Mouse (Mus musculus) c-Kit-positive CD71-negative TER-119-negative erythroid progenitor cells, embryonic 14.5 days (primary cell): ENCODE measurements around the gene Mrpl54.
"Not testable (repeated sequence)": the region's sequence is repeated elsewhere in the genome, so short reads cannot be mapped to it uniquely, and the experiment has no call there.

Source experiments
- DNase-seq: peaks from one replicate; pipeline ENCODE4 v3.0.0-alpha.2; 2013; ENCODE audit warnings: low read depth

Mrpl54 gene

DNA sequence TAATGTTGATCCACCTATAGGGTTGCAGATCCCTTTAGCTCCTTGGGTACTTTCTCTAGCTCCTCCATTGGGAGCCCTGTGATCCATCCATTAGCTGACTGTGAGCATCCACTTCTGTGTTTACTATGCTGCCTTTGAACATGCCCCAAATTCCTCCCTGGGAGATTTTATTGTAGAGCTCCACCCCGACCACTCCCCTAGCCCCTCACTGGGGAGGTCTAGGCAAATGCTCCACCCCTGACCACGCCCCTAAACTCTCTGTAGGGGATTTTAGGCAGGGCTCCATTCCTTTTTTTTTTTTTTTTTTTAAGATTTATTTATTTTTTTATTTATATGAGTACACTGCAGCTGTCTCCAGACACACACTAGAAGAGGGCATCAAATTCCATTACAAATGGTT is 43.0 kb downstream of the Mrpl54 start:
- DNase-seq: not testable (repeated sequence)

DNA sequence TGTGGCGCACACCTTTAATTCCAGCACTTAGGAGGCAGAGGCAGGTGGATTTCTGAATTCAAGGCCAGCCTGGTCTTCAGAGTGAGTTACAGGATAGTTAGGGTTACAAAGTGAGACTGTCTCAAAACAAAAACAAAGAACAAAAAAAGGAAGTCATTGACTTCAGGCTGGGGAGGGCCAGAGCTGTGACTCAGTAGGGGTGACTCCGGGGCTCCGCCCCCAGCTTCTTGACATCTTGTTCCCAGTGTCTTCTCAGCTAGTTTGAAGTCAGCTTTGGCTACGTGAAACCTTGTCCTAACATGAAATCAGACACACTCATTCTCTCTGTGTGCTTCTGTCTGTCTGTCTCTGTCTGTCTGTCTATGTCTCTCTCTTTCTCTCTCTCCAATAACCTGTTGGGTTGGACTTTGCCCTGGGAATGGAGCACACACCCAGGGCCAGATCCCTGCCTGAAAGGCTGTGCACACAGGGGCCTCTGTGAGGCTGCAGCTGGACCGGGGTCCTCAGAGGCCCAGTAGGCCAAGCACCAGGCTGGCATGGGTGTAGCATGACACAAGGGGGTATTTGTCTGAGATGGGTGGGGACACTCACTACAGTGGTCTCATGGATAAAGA is 45.2 kb downstream of the Mrpl54 start:
- DNase-seq: peak; percentile 51

DNA sequence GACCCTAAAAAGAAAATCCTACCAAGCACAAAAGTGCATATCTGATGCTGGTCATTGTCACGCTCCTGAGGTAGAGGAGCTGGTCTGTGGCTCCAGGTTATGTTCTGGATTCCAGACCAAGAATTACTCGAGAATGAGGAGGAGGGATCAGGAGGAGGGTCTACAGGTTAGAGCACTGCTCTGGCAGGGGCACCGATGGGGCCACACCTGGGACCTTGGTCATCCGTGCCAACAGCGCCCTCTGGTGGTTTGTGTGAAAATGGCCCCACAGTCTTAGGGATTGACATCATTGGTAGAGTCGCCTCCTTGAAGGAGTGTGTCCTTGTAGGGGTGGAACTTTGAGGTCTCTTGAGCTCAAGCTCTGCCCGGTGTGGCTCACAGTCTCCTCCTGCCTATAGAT is 48.8 kb downstream of the Mrpl54 start:
- peak; percentile 65 for DNase-seq

DNA sequence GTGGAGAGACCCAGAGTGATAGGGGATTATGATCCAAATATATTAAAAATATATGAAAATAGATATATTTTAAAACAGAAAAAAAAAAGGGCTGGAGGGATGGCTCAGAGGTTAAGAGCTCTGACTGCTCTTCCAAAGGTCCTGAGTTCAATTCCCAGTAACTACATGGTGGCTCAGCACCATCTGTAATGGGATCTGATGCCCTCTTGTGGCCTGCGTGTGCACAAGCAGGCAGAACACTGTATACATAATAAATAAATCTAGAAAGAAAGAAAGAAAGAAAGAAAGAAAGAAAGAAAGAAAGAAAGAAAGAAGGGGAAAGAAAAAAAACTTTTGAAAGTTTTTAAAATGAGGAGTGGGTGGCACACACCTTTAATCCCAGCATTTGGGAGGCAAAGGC is 49.5 kb downstream of the Mrpl54 start:
- DNase-seq: not testable (repeated sequence)

DNA sequence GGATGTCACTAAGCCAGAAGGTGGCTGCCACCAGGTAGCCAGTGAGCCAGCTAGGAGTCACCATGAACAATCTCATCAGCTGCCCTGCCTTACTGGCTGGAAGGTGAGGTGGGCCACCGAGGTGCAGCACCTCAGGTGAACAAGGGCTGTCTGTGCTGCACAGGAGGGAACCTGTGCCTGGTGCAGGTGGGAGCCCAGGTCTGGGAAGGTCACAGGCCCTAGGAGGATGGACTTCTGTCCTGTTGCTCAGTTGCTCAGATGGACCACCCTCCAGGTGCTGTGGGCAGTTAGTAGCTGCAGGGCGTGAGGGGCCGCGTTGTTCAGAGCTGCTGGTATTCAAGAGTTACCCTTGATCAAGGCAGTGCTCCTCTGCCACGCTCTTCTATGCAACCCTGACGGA is 49.9 kb downstream of the Mrpl54 start:
- no peak for DNase-seq

DNA sequence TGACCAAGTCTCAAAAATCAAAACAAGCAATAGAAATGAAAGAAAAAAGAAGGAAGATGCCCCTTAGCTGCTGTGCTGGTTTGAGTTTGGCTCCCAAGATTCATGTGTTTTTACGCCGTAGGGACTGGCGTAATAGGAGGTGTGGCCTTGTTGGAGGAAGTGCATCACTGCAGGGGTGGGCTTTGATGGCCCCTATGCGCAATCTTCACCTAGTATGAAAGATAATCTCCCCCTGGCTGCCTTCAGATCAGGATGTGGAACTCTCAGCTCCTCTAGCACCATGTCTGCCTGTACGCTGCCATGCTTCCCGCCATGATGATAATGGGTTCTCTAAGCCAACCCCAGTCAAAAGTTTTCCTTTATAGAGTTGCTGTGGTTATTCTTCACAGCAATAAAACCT is 50.5 kb downstream of the Mrpl54 start:
- no peak for DNase-seq
